Mouse (Mus musculus) embryo, embryonic 10.5 days (tissue): ENCODE data around the gene Lck.

Experiments used
- DNase-seq: peaks from one replicate; pipeline ENCODE4 v3.0.0-alpha.2; 2015; ENCODE audit warnings: low spot score

Gene Lck

GRCm38 (mm10) chr4:129508834-129509600, 64.4 kb downstream of the Lck start:
- DNase-seq: no peak

GRCm38 (mm10) chr4:129508237-129508515, 65.3 kb downstream of the Lck start:
- no peak for DNase-seq

- no peak for DNase-seq
Observed at GRCm38 (mm10) chr4:129507434-129508236, 65.8 kb downstream of the Lck start.

- DNase-seq: no peak
Observed at GRCm38 (mm10) chr4:129505511-129505910, 67.9 kb downstream of the Lck start.

GRCm38 (mm10) chr4:129502901-129503444, 70.5 kb downstream of the Lck start:
- DNase-seq: no peak

GRCm38 (mm10) chr4:129502327-129502888, 71.0 kb downstream of the Lck start:
- DNase-seq: no peak

GRCm38 (mm10) chr4:129500607-129501566, 72.6 kb downstream of the Lck start:
- DNase-seq: peak; percentile 94

- no peak for DNase-seq
Observed at GRCm38 (mm10) chr4:129500017-129500416, 73.4 kb downstream of the Lck start.

- no peak for DNase-seq
Observed at GRCm38 (mm10) chr4:129498941-129499340, 74.5 kb downstream of the Lck start.
